Mouse (Mus musculus): ENCODE results near the gene Rab11fip5. TPM values are rescaled to one million over a fixed set of nuclear protein-coding genes. Genes with fewer than 3 reads are reported as not detected.

Gene Rab11fip5
- polyA plus RNA-seq, 2 experiments = 15.9 to 16.9 TPM

- DNase-seq (ENCODE audit: low spot score) = no peak
- 54% methylated on average over 10 of the region's 10 CpGs for WGBS
- Histone ChIP-seq H3K9me3 (ENCODE audit: control insufficient read depth, low read length) (no peaks in the 10 kb centered on the region), H3K4me1 (ENCODE audit: control insufficient read depth, insufficient read depth, low read length) (peaks cover 12% of the 10 kb centered on the region; the same call in 1 of the 2 replicates), H3K27ac (replicated peaks; ENCODE audit: low read depth, low read length) (no peak overlapping the region), H3K36me3 (ENCODE audit: control insufficient read depth, insufficient read depth, low read length) (no peaks in the 10 kb centered on the region), H3K4me3 (replicated peaks; ENCODE audit: low read length) (no peak overlapping the region), H3K4me2 (replicated peaks; ENCODE audit: low read depth, low read length, severe bottlenecking) (no peak overlapping the region), H3K9ac (ENCODE audit: low read depth, low read length, severe bottlenecking) (no peak overlapping the region), H3K27me3 (ENCODE audit: control insufficient read depth, insufficient read depth, low read length) (no peaks in the 10 kb centered on the region)
- TF ChIP-seq POLR2A (IDR thresholded peaks at IDR 0.05; ENCODE audit: borderline replicate concordance, extremely low read depth, insufficient read depth, insufficient read length) = no peak
- ATAC-seq (ENCODE audit: low FRiP score, low read depth) = no peak
These were observed 81.0 kb downstream of the Rab11fip5 start for GRCm38 (mm10) chr6:85293255-85294003.

- TF ChIP-seq POLR2A (IDR thresholded peaks at IDR 0.05; ENCODE audit: borderline replicate concordance, extremely low read depth, insufficient read depth, insufficient read length) = no peak
- 87% methylated on average over 16 of the region's 16 CpGs for WGBS
- Histone ChIP-seq H3K36me3 (ENCODE audit: control insufficient read depth, insufficient read depth, low read length) (no peaks in the 10 kb centered on the region), H3K4me2 (replicated peaks; ENCODE audit: low read depth, low read length, severe bottlenecking) (no peak overlapping the region), H3K9me3 (ENCODE audit: control insufficient read depth, low read length) (no peaks in the 10 kb centered on the region), H3K9ac (ENCODE audit: low read depth, low read length, severe bottlenecking) (no peak overlapping the region), H3K27me3 (ENCODE audit: control insufficient read depth, insufficient read depth, low read length) (no peaks in the 10 kb centered on the region), H3K4me3 (replicated peaks; ENCODE audit: low read length) (no peak overlapping the region), H3K27ac (replicated peaks; ENCODE audit: low read depth, low read length) (no peak overlapping the region), H3K4me1 (ENCODE audit: control insufficient read depth, insufficient read depth, low read length) (peaks cover 12% of the 10 kb centered on the region; the same call in 1 of the 2 replicates)
- no peak for DNase-seq (ENCODE audit: low spot score)
- no peak for ATAC-seq (ENCODE audit: low FRiP score, low read depth)
These were observed 83.3 kb downstream of the Rab11fip5 start for GRCm38 (mm10) chr6:85290869-85291824.

GRCm38 (mm10) chr6:85288193-85288857 is 86.1 kb downstream of the Rab11fip5 start:
- no peak for ATAC-seq (ENCODE audit: low FRiP score, low read depth)
- no peaks in the 10 kb centered on the region for H3K36me3 ChIP-seq (ENCODE audit: control insufficient read depth, insufficient read depth, low read length)
- 83% methylated on average over 4 of the region's 4 CpGs for WGBS
- no peak overlapping the region for H3K9ac ChIP-seq (ENCODE audit: low read depth, low read length, severe bottlenecking)
- no peak for DNase-seq (ENCODE audit: low spot score)
- no peak overlapping the region for H3K4me3 ChIP-seq (replicated peaks; ENCODE audit: low read length)
- H3K4me1 ChIP-seq (ENCODE audit: control insufficient read depth, insufficient read depth, low read length) = no peaks in the 10 kb centered on the region
- H3K27ac ChIP-seq (replicated peaks; ENCODE audit: low read depth, low read length) = no peak overlapping the region
- no peaks in the 10 kb centered on the region for H3K27me3 ChIP-seq (ENCODE audit: control insufficient read depth, insufficient read depth, low read length)
- no peak overlapping the region for H3K4me2 ChIP-seq (replicated peaks; ENCODE audit: low read depth, low read length, severe bottlenecking)
- TF ChIP-seq POLR2A (IDR thresholded peaks at IDR 0.05; ENCODE audit: borderline replicate concordance, extremely low read depth, insufficient read depth, insufficient read length) = no peak
- H3K9me3 ChIP-seq (ENCODE audit: control insufficient read depth, low read length) = no peaks in the 10 kb centered on the region

GRCm38 (mm10) chr6:85286283-85287047 is 88.0 kb downstream of the Rab11fip5 start:
- DNase-seq (ENCODE audit: low spot score) = no peak
- no peaks in the 10 kb centered on the region for H3K36me3 ChIP-seq (ENCODE audit: control insufficient read depth, insufficient read depth, low read length)
- H3K4me2 ChIP-seq (replicated peaks; ENCODE audit: low read depth, low read length, severe bottlenecking) = no peak overlapping the region
- no peak for TF ChIP-seq POLR2A (IDR thresholded peaks at IDR 0.05; ENCODE audit: borderline replicate concordance, extremely low read depth, insufficient read depth, insufficient read length)
- no peak overlapping the region for H3K9ac ChIP-seq (ENCODE audit: low read depth, low read length, severe bottlenecking)
- WGBS = 81% methylated on average over 13 of the region's 13 CpGs
- no peaks in the 10 kb centered on the region for H3K9me3 ChIP-seq (ENCODE audit: control insufficient read depth, low read length)
- no peaks in the 10 kb centered on the region for H3K27me3 ChIP-seq (ENCODE audit: control insufficient read depth, insufficient read depth, low read length)
- no peak for ATAC-seq (ENCODE audit: low FRiP score, low read depth)
- no peak overlapping the region for H3K4me3 ChIP-seq (replicated peaks; ENCODE audit: low read length)
- H3K27ac ChIP-seq (replicated peaks; ENCODE audit: low read depth, low read length) = no peak overlapping the region
- no peaks in the 10 kb centered on the region for H3K4me1 ChIP-seq (ENCODE audit: control insufficient read depth, insufficient read depth, low read length)

Small RNA genes within 50 kb of the gene (microRNA-seq; reads per million reads assigned to microRNA genes)
- gene Mir705 = not detected

Other genes with a start within 250 kb of the Rab11fip5 start
- gene Spr, start 236.9 kb downstream of the Rab11fip5 start, polyA plus RNA-seq (2012; rRNA removed) = 16.8 and 18.4 TPM in 2 replicates
- 58.2 and 59.9 TPM in 2 replicates for gene Spr, start 236.9 kb downstream of the Rab11fip5 start, polyA plus RNA-seq (2014; fragmentation: Nextera tagmentation; extraction: Ambion mirVana)
- gene Emx1, start 187.2 kb downstream of the Rab11fip5 start, polyA plus RNA-seq (2012; rRNA removed) = 0.15 and 0.63 TPM in 2 replicates
- gene Emx1, start 187.2 kb downstream of the Rab11fip5 start, polyA plus RNA-seq (2014; fragmentation: Nextera tagmentation; extraction: Ambion mirVana) = 0.17 TPM in 1 of 2 replicates, not detected in the other
- 5.8 and 7.4 TPM in 2 replicates for gene Sfxn5, start 41.2 kb downstream of the Rab11fip5 start, polyA plus RNA-seq (2012; rRNA removed)
- 6.6 and 9.3 TPM in 2 replicates for gene Sfxn5, start 41.2 kb downstream of the Rab11fip5 start, polyA plus RNA-seq (2014; fragmentation: Nextera tagmentation; extraction: Ambion mirVana)
- gene Noto, start 49.3 kb upstream of the Rab11fip5 start, polyA plus RNA-seq (2012; rRNA removed) = not detected in 2 replicates
- gene Noto, start 49.3 kb upstream of the Rab11fip5 start, polyA plus RNA-seq (2014; fragmentation: Nextera tagmentation; extraction: Ambion mirVana) = not detected in 2 replicates
- 69.5 and 76.0 TPM in 2 replicates for gene Smyd5, start 57.4 kb upstream of the Rab11fip5 start, polyA plus RNA-seq (2012; rRNA removed)
- 40.2 and 45.4 TPM in 2 replicates for gene Smyd5, start 57.4 kb upstream of the Rab11fip5 start, polyA plus RNA-seq (2014; fragmentation: Nextera tagmentation; extraction: Ambion mirVana)
- 203 and 247 TPM in 2 replicates for gene Cct7, start 76.9 kb upstream of the Rab11fip5 start, polyA plus RNA-seq (2012; rRNA removed)
- gene Cct7, start 76.9 kb upstream of the Rab11fip5 start, polyA plus RNA-seq (2014; fragmentation: Nextera tagmentation; extraction: Ambion mirVana) = 416 and 417 TPM in 2 replicates
- 27.6 and 30.0 TPM in 2 replicates for gene Pradc1, start 77.3 kb upstream of the Rab11fip5 start, polyA plus RNA-seq (2012; rRNA removed)
- 26.8 and 29.6 TPM in 2 replicates for gene Pradc1, start 77.3 kb upstream of the Rab11fip5 start, polyA plus RNA-seq (2014; fragmentation: Nextera tagmentation; extraction: Ambion mirVana)
- gene Fbxo41, start 128.4 kb upstream of the Rab11fip5 start, polyA plus RNA-seq (2012; rRNA removed) = 1.7 and 2.5 TPM in 2 replicates
- 0.45 and 0.48 TPM in 2 replicates for gene Fbxo41, start 128.4 kb upstream of the Rab11fip5 start, polyA plus RNA-seq (2014; fragmentation: Nextera tagmentation; extraction: Ambion mirVana)
- 0.05 and 0.08 TPM in 2 replicates for gene Egr4, start 139.0 kb upstream of the Rab11fip5 start, polyA plus RNA-seq (2012; rRNA removed)
- gene Egr4, start 139.0 kb upstream of the Rab11fip5 start, polyA plus RNA-seq (2014; fragmentation: Nextera tagmentation; extraction: Ambion mirVana) = not detected in 2 replicates
- gene Alms1, start 212.9 kb upstream of the Rab11fip5 start, polyA plus RNA-seq (2012; rRNA removed) = 4.7 and 4.9 TPM in 2 replicates
- gene Alms1, start 212.9 kb upstream of the Rab11fip5 start, polyA plus RNA-seq (2014; fragmentation: Nextera tagmentation; extraction: Ambion mirVana) = 4.5 and 6.2 TPM in 2 replicates